Mouse (Mus musculus): ENCODE data around the gene Plcg1. TPM values are rescaled to one million over a fixed set of nuclear protein-coding genes. Genes with fewer than 3 reads are reported as not detected.
A peak's percentile ranks its signal among the peaks of the same experiment; 100 is the strongest.

The Plcg1 gene
- polyA plus RNA-seq, 1 experiment from 2014 or later = 7.6 TPM

GRCm38 (mm10) chr2:160729851-160730796 is 976 bp upstream of the Plcg1 start:
- H3K4me3 ChIP-seq (ENCODE audit: inconsistent target) = no peak overlapping the region
- H3K27ac ChIP-seq = no peak overlapping the region
- H3K36me3 ChIP-seq (ENCODE audit: inconsistent target) = no peaks in the 10 kb centered on the region
- H3K79me2 ChIP-seq (ENCODE audit: inconsistent target) = no peaks in the 10 kb centered on the region
- WGBS (ENCODE audit: missing documents) = 29% methylated on average over 17 of the region's 17 CpGs

GRCm38 (mm10) chr2:160730797-160731116 is 343 bp upstream of the Plcg1 start:
- H3K27ac ChIP-seq = no peak overlapping the region
- H3K79me2 ChIP-seq (ENCODE audit: inconsistent target) = no peaks in the 10 kb centered on the region
- 9% methylated on average over 19 of the region's 19 CpGs for WGBS (ENCODE audit: missing documents)
- no peaks in the 10 kb centered on the region for H3K36me3 ChIP-seq (ENCODE audit: inconsistent target)
- no peak overlapping the region for H3K4me3 ChIP-seq (ENCODE audit: inconsistent target)

- no peak overlapping the region for H3K27ac ChIP-seq
- H3K79me2 ChIP-seq (ENCODE audit: inconsistent target) = no peaks in the 10 kb centered on the region
These were observed 750 bp downstream of the Plcg1 start for GRCm38 (mm10) chr2:160731839-160732261.

GRCm38 (mm10) chr2:160732420-160732995 is 1.4 kb downstream of the Plcg1 start:
- H3K27ac ChIP-seq = no peak overlapping the region
- no peaks in the 10 kb centered on the region for H3K36me3 ChIP-seq (ENCODE audit: inconsistent target)
- peak overlapping the region; percentile 15; the same call in 1 of the 2 replicates for H3K4me3 ChIP-seq (ENCODE audit: inconsistent target)
- no peaks in the 10 kb centered on the region for H3K79me2 ChIP-seq (ENCODE audit: inconsistent target)
- WGBS (ENCODE audit: missing documents) = 45% methylated on average over 9 of the region's 9 CpGs

More at GRCm38 (mm10) chr2:160731839-160732261, 750 bp downstream of the Plcg1 start:
- H3K36me3 ChIP-seq (ENCODE audit: inconsistent target) = no peaks in the 10 kb centered on the region
- peak overlapping the region; percentile 15; the same call in 1 of the 2 replicates for H3K4me3 ChIP-seq (ENCODE audit: inconsistent target)
- 1% methylated on average over 32 of the region's 32 CpGs for WGBS (ENCODE audit: missing documents)

GRCm38 (mm10) chr2:160733131-160733531 is 2.0 kb downstream of the Plcg1 start:
- Histone ChIP-seq H3K79me2 (ENCODE audit: inconsistent target) (no peaks in the 10 kb centered on the region), H3K36me3 (ENCODE audit: inconsistent target) (no peaks in the 10 kb centered on the region), H3K27ac (no peak overlapping the region), H3K4me3 (ENCODE audit: inconsistent target) (no peak overlapping the region)
- 51% methylated on average over 6 of the region's 7 CpGs for WGBS (ENCODE audit: missing documents)

GRCm38 (mm10) chr2:160734331-160734730 is 3.2 kb downstream of the Plcg1 start:
- Histone ChIP-seq H3K79me2 (ENCODE audit: inconsistent target) (no peaks in the 10 kb centered on the region), H3K4me3 (ENCODE audit: inconsistent target) (no peak overlapping the region), H3K27ac (no peak overlapping the region), H3K36me3 (ENCODE audit: inconsistent target) (no peaks in the 10 kb centered on the region)
- WGBS (ENCODE audit: missing documents) = 100% methylated on average over 3 of the region's 3 CpGs

GRCm38 (mm10) chr2:160735706-160736310 is 4.7 kb downstream of the Plcg1 start:
- 92% methylated on average over 5 of the region's 5 CpGs for WGBS (ENCODE audit: missing documents)
- Histone ChIP-seq H3K79me2 (ENCODE audit: inconsistent target) (no peaks in the 10 kb centered on the region), H3K4me3 (ENCODE audit: inconsistent target) (no peak overlapping the region), H3K36me3 (ENCODE audit: inconsistent target) (no peaks in the 10 kb centered on the region), H3K27ac (no peak overlapping the region)

- no peak overlapping the region for H3K27ac ChIP-seq
- no peaks in the 10 kb centered on the region for H3K36me3 ChIP-seq (ENCODE audit: inconsistent target)
- 100% methylated on average over 3 of the region's 3 CpGs for WGBS (ENCODE audit: missing documents)
- H3K79me2 ChIP-seq (ENCODE audit: inconsistent target) = no peaks in the 10 kb centered on the region
- H3K4me3 ChIP-seq (ENCODE audit: inconsistent target) = no peak overlapping the region
These were observed 5.4 kb downstream of the Plcg1 start for GRCm38 (mm10) chr2:160736466-160736865.

- Histone ChIP-seq H3K79me2 (ENCODE audit: inconsistent target) (no peaks in the 10 kb centered on the region), H3K27ac (no peak overlapping the region), H3K36me3 (ENCODE audit: inconsistent target) (no peaks in the 10 kb centered on the region), H3K4me3 (ENCODE audit: inconsistent target) (no peak overlapping the region)
- 84% methylated on average over 5 of the region's 5 CpGs for WGBS (ENCODE audit: missing documents)
These were observed 7.3 kb downstream of the Plcg1 start for GRCm38 (mm10) chr2:160738354-160738753.

GRCm38 (mm10) chr2:160739647-160740356 is 8.7 kb downstream of the Plcg1 start:
- no peak overlapping the region for H3K4me3 ChIP-seq (ENCODE audit: inconsistent target)
- H3K27ac ChIP-seq = no peak overlapping the region
- no peaks in the 10 kb centered on the region for H3K79me2 ChIP-seq (ENCODE audit: inconsistent target)
- no peaks in the 10 kb centered on the region for H3K36me3 ChIP-seq (ENCODE audit: inconsistent target)
- WGBS (ENCODE audit: missing documents) = 88% methylated on average over 2 of the region's 2 CpGs

- 61% methylated on average over 11 of the region's 11 CpGs for whole genome bisulfite sequencing (ENCODE audit: missing documents)
- no peak overlapping the region for H3K4me3 ChIP-seq (ENCODE audit: inconsistent target)
- H3K27ac ChIP-seq = no peak overlapping the region
- H3K79me2 ChIP-seq (ENCODE audit: inconsistent target) = no peaks in the 10 kb centered on the region
- no peaks in the 10 kb centered on the region for H3K36me3 ChIP-seq (ENCODE audit: inconsistent target)
These were observed 9.5 kb downstream of the Plcg1 start for GRCm38 (mm10) chr2:160740521-160741156.

GRCm38 (mm10) chr2:160741580-160741979 is 10.5 kb downstream of the Plcg1 start:
- no peak overlapping the region for H3K27ac ChIP-seq
- H3K36me3 ChIP-seq (ENCODE audit: inconsistent target) = no peaks in the 10 kb centered on the region
- H3K79me2 ChIP-seq (ENCODE audit: inconsistent target) = no peaks in the 10 kb centered on the region
- WGBS (ENCODE audit: missing documents) = 20% methylated on average over 2 of the region's 3 CpGs
- H3K4me3 ChIP-seq (ENCODE audit: inconsistent target) = no peak overlapping the region

GRCm38 (mm10) chr2:160742161-160742609 is 11.1 kb downstream of the Plcg1 start:
- Histone ChIP-seq H3K79me2 (ENCODE audit: inconsistent target) (no peaks in the 10 kb centered on the region), H3K4me3 (ENCODE audit: inconsistent target) (no peak overlapping the region), H3K36me3 (ENCODE audit: inconsistent target) (no peaks in the 10 kb centered on the region), H3K27ac (no peak overlapping the region)
- 44% methylated on average over 1 of the region's 1 CpGs for WGBS (ENCODE audit: missing documents)
